Mouse (Mus musculus): ENCODE results near the gene Lbhd2. TPM values are rescaled to one million over a fixed set of nuclear protein-coding genes. Genes with fewer than 3 reads are reported as not detected.

Gene Lbhd2
- total RNA-seq (2021) = not detected
- not detected in 2 replicates for polyA plus RNA-seq (2012; rRNA removed)
- long read RNA-seq = 0 reads

DNA sequence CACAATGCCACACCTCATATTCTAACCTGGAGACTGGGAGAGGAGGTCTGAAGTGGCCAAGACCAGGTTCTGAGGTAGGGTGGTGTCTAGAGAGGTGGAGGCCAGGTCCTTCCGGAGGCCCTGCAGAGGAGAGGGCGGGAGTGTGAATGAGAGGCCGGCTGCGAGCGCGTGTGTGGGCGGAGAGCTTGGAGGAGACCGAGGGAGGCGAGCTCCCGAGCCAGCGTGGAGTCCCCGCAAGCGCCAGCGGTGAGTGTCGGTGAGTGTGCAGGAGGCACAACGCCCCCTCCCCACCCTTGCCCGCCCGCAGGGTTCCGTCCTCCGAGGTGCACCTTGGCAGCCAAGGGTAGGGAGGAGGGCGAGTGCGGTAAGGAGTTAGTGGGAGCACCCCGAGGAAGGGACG is at the start of gene Lbhd2:
Gene Lbhd2 (plus strand): TSS at position 188 of the 400 bp plus-strand sequence.
- no peaks in the 10 kb centered on the region for H3K36me3 ChIP-seq (ENCODE audit: control insufficient read depth, insufficient read depth, low read length)
- intact Hi-C loops (cut with DNase I) = no loop called here
- WGBS = 8% methylated on average over 24 of the region's 24 CpGs
- H3K27ac ChIP-seq = no peak within 1 kb of the TSS
- no peak within 1 kb of the TSS for H3K9ac ChIP-seq (ENCODE audit: low read depth, low read length)
- H3K4me3 ChIP-seq = no peak within 1 kb of the TSS
- no peaks in the 10 kb centered on the region for H3K79me2 ChIP-seq (replicated peaks; ENCODE audit: control insufficient read depth, insufficient read depth, low read length)
- H3K4me1 ChIP-seq (ENCODE audit: control insufficient read depth, insufficient read depth, low read length) = peaks cover under 1% of the 10 kb centered on the region
- TF ChIP-seq CTCF (IDR thresholded peaks at IDR 0.05) = no peak
- TF ChIP-seq EP300 (IDR thresholded peaks at IDR 0.05; ENCODE audit: insufficient read depth, low read depth, low read length) = no peak
- no peak for TF ChIP-seq POLR2A (IDR thresholded peaks at IDR 0.05; ENCODE audit: insufficient read depth, low read depth, low read length)
- H3K27me3 ChIP-seq (ENCODE audit: control insufficient read depth, insufficient read depth, low read length) = 0 out of 2 replicates have a peak, but pooled peaks cover 3% of the 10 kb centered on the region
- no peak for DNase-seq

DNA sequence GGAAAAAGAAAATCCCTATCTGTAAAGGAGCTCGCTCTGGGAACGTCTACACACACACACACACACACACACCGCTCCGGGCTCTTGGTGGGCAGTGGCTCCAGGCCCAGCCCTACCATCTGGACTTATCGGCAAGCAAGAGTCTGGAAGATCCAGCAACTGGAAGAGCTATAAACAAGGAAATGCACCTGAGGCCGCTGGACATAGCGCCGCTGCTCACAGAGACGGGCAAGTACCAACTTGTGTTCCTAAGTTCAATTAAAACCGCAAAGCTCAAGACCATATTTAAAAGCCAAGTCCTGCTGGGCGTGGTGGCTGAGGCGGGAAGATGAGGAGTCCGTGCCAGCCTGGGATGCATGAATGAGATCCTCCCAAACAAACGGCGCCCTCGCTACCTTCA is 45.9 kb upstream of the Lbhd2 start:
- DNase-seq = peak in 1 of 2 experiments; percentile 19
- peaks cover 34% of the 10 kb centered on the region for H3K4me1 ChIP-seq (ENCODE audit: control insufficient read depth, insufficient read depth, low read length)
- no peak overlapping the region for H3K4me3 ChIP-seq
- no peak for TF ChIP-seq EP300 (IDR thresholded peaks at IDR 0.05; ENCODE audit: insufficient read depth, low read depth, low read length)
- WGBS = 56% methylated on average over 16 of the region's 16 CpGs
- H3K27me3 ChIP-seq (ENCODE audit: control insufficient read depth, insufficient read depth, low read length) = no peaks in the 10 kb centered on the region
- H3K27ac ChIP-seq = no peak overlapping the region
- H3K9ac ChIP-seq (ENCODE audit: low read depth, low read length) = no peak overlapping the region
- intact Hi-C loops (cut with DNase I) = no loop called here
- H3K36me3 ChIP-seq (ENCODE audit: control insufficient read depth, insufficient read depth, low read length) = no peaks in the 10 kb centered on the region; the same call in 1 of the 2 replicates
- peaks cover 15% of the 10 kb centered on the region for H3K79me2 ChIP-seq (replicated peaks; ENCODE audit: control insufficient read depth, insufficient read depth, low read length)

DNA sequence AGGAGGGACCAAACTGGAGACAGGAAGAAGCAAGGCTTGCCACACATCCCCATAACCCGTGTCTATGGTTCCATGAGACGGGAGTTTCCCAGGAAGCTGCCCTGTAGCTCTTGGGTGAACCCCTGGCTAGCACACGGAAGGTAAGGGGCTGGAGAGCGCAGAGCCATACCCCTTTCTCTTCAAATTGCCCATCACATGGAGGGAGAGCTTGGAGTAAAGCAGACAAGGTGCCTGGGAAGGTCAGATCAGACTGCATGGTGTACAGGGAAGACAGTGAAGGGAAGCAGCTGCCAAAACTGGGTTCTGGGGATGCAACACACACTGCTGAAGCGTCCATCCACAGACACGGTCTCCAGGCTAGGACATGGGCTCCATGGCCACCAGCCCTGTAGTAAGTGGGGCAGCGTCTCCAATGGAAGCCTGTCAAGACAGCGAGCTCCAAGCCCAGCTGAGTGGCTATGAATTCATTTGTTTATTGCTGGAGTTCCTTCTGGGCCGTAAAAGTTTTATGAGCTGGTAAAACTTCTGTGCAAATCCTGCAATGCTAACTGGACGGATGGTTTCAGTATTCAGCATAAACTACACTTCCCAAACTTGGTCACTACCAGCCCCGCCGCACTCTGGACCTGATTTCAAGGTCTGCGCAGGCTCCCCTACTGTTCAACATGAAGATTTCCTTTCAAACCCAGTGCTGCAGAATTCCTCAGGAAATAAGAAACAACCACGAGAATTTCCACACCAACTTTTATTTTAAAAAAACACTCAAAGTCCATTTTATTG is 45.1 kb upstream of the Lbhd2 start:
- WGBS = 43% methylated on average over 14 of the region's 14 CpGs
- Histone ChIP-seq H3K4me3 (no peak overlapping the region), H3K9ac (ENCODE audit: low read depth, low read length) (no peak overlapping the region), H3K36me3 (ENCODE audit: control insufficient read depth, insufficient read depth, low read length) (no peaks in the 10 kb centered on the region; the same call in 1 of the 2 replicates), H3K79me2 (replicated peaks; ENCODE audit: control insufficient read depth, insufficient read depth, low read length) (peaks cover 15% of the 10 kb centered on the region), H3K27me3 (ENCODE audit: control insufficient read depth, insufficient read depth, low read length) (no peaks in the 10 kb centered on the region), H3K27ac (no peak overlapping the region), H3K4me1 (ENCODE audit: control insufficient read depth, insufficient read depth, low read length) (peaks cover 33% of the 10 kb centered on the region)
- TF ChIP-seq CTCF (IDR thresholded peaks at IDR 0.05) (peak; percentile 33), POLR2A (IDR thresholded peaks at IDR 0.05; ENCODE audit: insufficient read depth, low read depth, low read length) (no peak)
- DNase-seq = peak in 1 of 2 experiments; percentile 21
- intact Hi-C loops (cut with DNase I) = no loop called here

DNA sequence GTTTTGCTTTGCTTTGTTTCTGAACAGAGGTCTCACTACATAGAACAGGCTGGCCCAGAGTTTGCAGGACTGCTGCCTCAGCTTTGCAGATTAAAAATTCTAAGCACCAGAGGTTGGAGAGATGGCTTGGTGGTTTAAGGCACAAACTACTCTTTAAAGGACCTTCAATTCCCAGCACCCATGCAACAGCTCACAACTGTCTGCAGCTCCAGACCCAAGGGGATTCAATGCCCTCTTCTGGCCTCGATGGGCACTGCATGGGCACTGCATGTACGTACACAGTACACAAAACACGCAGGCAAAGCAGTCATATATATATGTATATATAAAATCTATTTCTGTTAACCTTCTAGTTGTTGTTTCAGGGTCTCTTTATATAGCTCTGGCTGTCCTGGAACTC is 42.4 kb upstream of the Lbhd2 start:
- Histone ChIP-seq H3K36me3 (ENCODE audit: control insufficient read depth, insufficient read depth, low read length) (no peaks in the 10 kb centered on the region), H3K27ac (no peak overlapping the region), H3K9ac (ENCODE audit: low read depth, low read length) (no peak overlapping the region), H3K4me1 (ENCODE audit: control insufficient read depth, insufficient read depth, low read length) (peaks cover 39% of the 10 kb centered on the region), H3K79me2 (replicated peaks; ENCODE audit: control insufficient read depth, insufficient read depth, low read length) (peaks cover 15% of the 10 kb centered on the region), H3K4me3 (no peak overlapping the region), H3K27me3 (ENCODE audit: control insufficient read depth, insufficient read depth, low read length) (no peaks in the 10 kb centered on the region)
- intact Hi-C loops (cut with DNase I) = no loop called here
- DNase-seq = no peak
- TF ChIP-seq CTCF (IDR thresholded peaks at IDR 0.05) (peak; percentile 56), EP300 (IDR thresholded peaks at IDR 0.05; ENCODE audit: insufficient read depth, low read depth, low read length) (no peak)
- 87% methylated on average over 3 of the region's 3 CpGs for WGBS

DNA sequence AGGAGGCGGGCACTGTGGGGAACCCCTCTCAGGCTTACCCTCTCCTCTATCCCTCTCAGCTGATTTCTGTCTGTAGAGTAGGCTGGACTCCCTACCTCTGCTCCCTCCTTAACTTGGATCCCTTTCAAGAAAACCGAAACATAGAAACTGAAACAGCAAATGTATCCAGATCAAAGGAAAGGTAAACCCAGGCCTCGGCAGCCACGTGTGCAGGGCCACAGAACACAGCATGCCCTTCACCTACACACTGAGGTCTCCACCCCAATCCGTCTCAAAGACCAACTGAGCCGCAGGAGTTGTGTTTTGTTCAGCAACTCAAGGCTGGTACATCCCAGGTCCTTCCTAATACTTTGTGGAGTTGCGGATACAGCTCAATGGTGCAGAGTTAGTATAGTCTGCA is 39.5 kb upstream of the Lbhd2 start:
- Histone ChIP-seq H3K4me3 (no peak overlapping the region), H3K27ac (no peak overlapping the region), H3K79me2 (replicated peaks; ENCODE audit: control insufficient read depth, insufficient read depth, low read length) (peaks cover 15% of the 10 kb centered on the region), H3K9ac (ENCODE audit: low read depth, low read length) (no peak overlapping the region), H3K36me3 (ENCODE audit: control insufficient read depth, insufficient read depth, low read length) (peaks cover 5% of the 10 kb centered on the region), H3K27me3 (ENCODE audit: control insufficient read depth, insufficient read depth, low read length) (no peaks in the 10 kb centered on the region), H3K4me1 (ENCODE audit: control insufficient read depth, insufficient read depth, low read length) (peaks cover 31% of the 10 kb centered on the region)
- 48% methylated on average over 7 of the region's 7 CpGs for WGBS
- no peak for DNase-seq
- TF ChIP-seq POLR2A (IDR thresholded peaks at IDR 0.05; ENCODE audit: insufficient read depth, low read depth, low read length) = no peak
- intact Hi-C loops (cut with DNase I) = no loop called here

DNA sequence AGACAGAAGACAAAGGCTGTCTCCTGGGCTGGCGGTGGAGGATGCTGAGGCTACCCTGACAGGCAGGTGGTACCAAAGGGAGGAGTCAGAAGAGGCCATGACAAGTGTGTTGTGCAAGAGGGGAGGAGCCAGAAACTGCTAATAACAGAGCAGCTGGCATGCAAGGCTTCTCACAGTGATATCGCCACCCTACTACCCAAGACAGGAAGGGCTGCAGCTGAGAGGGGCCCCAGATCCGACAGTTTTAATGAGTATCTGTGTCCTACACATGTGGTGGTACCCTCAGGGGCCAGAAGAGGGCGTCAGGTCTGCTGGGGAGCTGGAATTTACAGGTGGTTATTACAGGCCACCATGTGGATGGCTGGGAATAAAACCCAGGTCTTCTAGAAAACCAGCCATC is 36.4 kb upstream of the Lbhd2 start:
- H3K36me3 ChIP-seq (ENCODE audit: control insufficient read depth, insufficient read depth, low read length) = peaks cover 5% of the 10 kb centered on the region
- no peak overlapping the region for H3K27ac ChIP-seq
- WGBS = 52% methylated on average over 4 of the region's 4 CpGs
- no peak for DNase-seq
- H3K4me1 ChIP-seq (ENCODE audit: control insufficient read depth, insufficient read depth, low read length) = peaks cover 33% of the 10 kb centered on the region
- TF ChIP-seq CTCF (IDR thresholded peaks at IDR 0.05) = peak; percentile 45
- TF ChIP-seq POLR2A (IDR thresholded peaks at IDR 0.05; ENCODE audit: insufficient read depth, low read depth, low read length) = no peak
- H3K27me3 ChIP-seq (ENCODE audit: control insufficient read depth, insufficient read depth, low read length) = no peaks in the 10 kb centered on the region
- no peak overlapping the region for H3K9ac ChIP-seq (ENCODE audit: low read depth, low read length)
- peaks cover 10% of the 10 kb centered on the region for H3K79me2 ChIP-seq (replicated peaks; ENCODE audit: control insufficient read depth, insufficient read depth, low read length)
- H3K4me3 ChIP-seq = no peak overlapping the region
- intact Hi-C loops (cut with DNase I) = no loop called here

All from heart, adult 2 months (tissue).